Mouse (Mus musculus): ENCODE measurements around the gene Cdk6. TPM values are rescaled to one million over a fixed set of nuclear protein-coding genes. Genes with fewer than 3 reads are reported as not detected.

Gene Cdk6
- total RNA-seq, 2 experiments from 2014 or later: 2.8 to 3.5 TPM

GRCm38 (mm10) chr5:3488146-3488774 lies 147.0 kb downstream of the Cdk6 start:
- DNase-seq: no peak

DNA sequence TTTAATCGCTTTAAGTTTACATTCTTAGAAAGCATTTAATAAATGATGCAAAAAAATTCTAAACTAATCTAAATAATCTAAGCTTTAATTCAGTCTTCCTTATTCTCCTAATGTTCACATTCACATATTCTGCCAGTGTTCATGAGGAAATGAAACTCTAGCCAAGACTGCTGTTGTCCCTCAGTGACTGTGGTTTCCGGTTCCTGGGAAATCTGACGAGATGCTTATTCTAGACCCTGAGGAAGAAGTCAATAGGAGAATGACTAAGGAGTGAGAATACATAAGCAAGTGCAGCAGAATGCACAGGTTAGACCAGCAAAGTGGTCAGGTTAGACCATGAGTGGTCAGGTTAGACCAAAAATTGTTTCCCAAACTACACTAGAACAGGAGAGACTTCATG lies 149.1 kb downstream of the Cdk6 start:
- DNase-seq: no peak

GRCm38 (mm10) chr5:3491084-3491483 lies 149.8 kb downstream of the Cdk6 start:
- DNase-seq: peak; percentile 58

- no peak for DNase-seq
Observed at GRCm38 (mm10) chr5:3491883-3492282, 150.6 kb downstream of the Cdk6 start.

GRCm38 (mm10) chr5:3492776-3493636 lies 151.7 kb downstream of the Cdk6 start:
- DNase-seq: no peak

DNA sequence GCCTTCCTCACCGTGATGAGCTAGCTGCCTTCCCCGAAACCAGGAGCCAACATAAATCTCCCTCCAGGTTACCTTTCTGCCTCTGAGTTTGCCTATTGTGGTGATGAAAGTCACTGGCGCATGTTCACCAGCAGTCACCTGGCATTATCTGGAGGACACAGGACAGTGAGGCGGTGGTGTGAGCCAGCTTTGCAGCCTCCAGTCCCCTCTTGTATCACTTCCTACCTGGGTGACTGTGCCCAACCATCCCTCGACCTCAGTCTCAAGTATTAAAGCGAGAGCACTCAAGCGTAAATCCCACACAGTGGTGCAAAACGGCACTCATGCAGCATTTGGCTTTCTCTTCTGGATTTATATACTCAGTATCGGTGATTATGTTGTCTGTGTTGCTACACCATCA lies 152.7 kb downstream of the Cdk6 start:
- no peak for DNase-seq

DNA sequence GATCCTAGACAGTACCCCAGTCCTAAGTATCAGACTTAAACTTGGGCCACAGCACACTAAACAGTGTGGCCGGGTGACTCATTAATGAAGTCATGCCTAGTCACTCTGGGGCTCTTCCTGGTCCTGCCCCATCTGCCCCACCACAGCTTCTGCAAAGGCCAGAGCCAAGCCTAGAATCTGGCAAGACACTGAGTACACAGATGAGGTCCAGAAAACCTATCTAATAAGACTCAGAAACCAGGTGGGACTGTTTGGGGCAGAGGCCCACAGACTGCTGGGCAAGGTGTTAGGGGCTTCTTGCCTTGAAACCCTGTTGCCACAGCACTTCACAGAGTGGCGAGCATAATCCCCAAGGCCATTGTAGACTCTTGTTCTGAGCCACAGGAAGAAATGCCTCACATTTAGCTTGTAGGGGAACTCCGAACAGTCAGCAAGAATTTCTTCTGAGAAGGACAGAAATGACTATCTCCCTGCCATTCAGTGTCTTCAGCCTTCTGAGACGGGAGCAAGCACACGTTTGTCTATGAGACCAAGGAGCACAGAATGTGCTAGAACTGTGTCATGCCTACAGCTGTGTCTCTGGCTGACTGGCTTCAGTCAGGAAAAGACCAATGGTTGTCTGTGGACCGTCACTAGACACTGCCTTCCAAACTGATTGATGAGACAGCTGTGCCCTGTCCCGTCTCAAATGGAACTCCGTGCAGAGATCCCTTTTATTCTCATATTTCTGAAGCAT lies 153.3 kb downstream of the Cdk6 start:
- no peak for DNase-seq

DNA sequence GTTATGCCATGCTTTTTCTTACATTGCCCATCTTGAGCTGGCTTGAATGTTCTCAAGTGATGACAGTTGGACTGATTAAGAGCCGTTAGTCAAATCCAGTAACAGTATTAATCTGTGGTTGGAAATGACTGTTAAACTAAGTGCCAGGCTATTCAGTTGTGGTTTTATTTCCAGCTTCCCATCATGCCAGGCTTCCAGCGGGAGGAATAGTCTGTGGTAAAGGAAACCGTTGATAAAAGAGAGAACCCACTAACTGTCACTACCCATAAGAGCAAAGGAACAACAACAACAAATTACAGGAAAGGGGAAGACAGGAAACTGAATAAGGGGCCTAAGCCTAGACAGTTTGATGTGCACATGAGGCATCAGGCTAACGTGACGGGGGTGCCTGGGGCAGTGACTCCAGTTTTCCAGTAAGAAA lies 156.2 kb downstream of the Cdk6 start:
- DNase-seq: no peak

DNA sequence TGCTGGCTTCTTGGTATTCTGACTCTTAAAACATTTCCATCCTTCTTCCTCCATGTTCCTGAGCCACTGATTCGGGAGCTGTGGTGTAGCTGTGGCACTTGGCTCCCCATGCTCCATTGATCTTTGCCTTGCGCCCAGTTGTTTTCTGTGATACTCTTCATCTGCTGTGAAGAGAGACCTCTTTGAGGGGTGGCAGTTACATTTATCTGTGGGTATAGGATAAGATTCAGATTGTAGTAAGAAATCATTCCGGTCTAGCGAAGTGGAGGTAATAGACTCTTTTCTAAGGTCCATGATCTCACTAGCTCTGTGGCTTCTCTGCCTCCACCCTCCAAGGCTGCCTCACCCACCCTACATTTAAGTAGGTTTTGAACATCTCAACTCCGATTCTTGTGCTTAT lies 159.0 kb downstream of the Cdk6 start:
- DNase-seq: no peak

DNA sequence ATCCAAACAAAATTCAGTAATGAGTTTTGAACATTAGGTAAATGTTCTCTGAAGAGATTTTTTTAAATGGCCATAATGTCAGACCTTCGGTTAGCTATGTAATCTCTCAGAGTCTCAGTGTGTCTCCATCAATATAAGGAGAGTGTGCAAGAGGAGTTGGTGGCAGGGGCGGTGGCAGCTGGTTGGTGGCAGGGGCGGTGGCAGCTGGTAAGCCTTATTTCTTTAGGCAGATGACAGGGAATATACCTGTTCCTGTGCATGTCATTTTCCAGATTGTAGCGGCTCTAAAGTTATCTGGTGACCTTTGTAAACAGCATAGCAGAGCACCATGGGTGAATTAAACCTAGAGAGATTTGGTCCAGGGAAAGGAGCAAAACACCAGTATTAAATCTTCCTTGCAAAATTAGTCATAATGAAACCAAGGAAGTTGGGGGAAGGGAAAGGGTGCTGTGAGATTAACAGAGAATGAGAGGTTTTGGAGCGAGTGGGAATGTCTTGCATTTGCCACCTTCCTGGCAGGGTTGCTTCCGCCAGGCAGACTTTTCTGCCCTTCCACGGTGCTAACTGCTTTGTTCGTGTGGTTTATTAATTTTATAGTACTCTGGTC lies 159.8 kb downstream of the Cdk6 start:
- no peak for DNase-seq

GRCm38 (mm10) chr5:3501564-3502001 lies 160.3 kb downstream of the Cdk6 start:
- DNase-seq: peak; percentile 16

DNA sequence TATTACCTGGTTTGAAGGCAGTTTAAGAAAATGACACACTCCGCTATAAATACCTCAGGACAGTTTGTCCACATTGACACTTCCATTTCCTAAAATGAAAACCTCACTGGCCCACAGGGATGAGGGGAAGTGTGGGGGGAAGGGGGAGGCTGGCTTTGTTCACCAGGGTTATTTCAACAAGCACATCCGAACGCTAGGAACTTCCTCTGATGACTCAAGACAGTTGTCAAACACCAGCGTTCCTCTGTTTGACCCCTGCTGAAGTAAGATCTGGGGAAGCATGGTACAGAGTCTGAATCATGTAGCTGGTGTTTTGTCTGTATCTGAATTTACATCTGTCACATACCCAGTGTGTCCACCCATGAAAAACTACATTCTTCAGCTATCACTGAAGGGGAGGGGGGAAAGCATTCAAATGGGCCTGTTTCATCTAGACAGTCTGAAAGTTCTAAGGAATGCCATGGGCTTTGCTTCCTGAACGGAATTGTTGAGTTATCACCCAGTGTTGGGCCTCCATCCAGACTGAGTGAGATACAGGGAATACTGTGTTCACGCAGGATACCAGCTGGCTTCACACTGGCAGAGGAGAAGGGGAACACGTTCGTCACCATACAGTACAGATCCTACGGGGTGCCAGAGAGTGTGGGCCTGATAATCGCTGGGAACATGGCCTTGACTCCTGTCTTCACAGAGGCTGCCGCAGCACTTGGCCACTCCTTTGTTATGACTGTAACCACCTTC lies 161.5 kb downstream of the Cdk6 start:
- DNase-seq: peak; percentile 63

- DNase-seq: no peak
Observed at GRCm38 (mm10) chr5:3503373-3503772, 162.1 kb downstream of the Cdk6 start.

DNA sequence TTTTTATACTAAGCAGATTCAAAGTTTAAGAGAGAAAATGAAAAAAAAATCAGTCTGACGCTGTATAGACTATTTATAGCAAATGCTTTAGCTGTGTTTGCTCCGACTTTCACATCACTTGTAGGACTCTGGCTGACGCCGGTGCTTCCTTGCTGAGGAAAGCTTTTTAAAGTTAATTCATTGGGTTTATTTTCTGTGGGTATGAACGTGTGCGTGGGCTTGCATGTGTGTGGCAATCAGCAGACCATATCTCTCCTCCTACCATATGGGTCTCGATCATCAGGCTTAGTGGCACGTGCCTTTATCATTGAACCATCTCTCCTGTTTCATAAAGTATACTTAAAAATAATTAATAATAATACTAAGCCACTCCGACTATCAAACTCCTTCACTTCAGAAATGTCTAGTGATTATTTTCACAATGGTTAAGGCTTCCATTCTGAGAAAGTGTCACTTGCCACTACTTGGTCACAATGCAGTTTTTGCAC lies 162.6 kb downstream of the Cdk6 start:
- DNase-seq: no peak

GRCm38 (mm10) chr5:3504453-3504852 lies 163.2 kb downstream of the Cdk6 start:
- DNase-seq: no peak

GRCm38 (mm10) chr5:3505553-3505952 lies 164.3 kb downstream of the Cdk6 start:
- DNase-seq: no peak

GRCm38 (mm10) chr5:3508480-3509381 lies 167.4 kb downstream of the Cdk6 start:
- no peak for DNase-seq

GRCm38 (mm10) chr5:3509503-3509902 lies 168.2 kb downstream of the Cdk6 start:
- DNase-seq: no peak

DNA sequence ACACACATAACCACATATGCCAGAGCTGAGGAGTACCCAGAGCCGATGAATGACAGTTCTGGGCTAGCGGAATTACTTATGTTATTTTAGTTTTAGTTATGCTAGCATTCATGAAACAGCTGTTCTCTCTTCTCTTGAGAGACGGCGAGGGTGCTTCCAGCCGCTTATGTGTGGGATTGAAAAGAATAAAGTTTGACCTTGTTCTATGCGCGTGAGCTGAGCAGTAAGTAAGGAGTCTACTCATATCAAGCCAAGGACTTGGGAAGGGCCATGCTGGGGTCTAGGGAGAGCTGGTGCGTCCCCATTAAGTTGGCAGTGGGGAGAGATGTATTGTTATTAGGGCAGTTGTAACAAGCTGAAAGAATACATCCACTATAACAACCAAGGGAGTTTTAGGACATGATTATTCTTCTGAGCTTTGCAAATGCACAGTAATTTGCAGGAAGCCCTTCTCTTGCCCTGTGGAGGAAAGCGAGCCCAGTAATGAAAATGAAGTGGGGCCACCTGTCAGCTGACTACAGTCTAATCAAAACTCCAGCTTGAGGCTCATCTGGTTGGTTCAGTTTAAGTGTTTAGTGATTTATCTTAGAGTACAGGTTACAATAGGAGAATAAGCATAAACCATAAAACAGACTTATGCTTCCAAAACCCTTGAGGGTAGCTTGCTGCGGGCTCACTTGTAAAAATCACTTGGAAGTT lies 170.0 kb downstream of the Cdk6 start:
- no peak for DNase-seq

DNA sequence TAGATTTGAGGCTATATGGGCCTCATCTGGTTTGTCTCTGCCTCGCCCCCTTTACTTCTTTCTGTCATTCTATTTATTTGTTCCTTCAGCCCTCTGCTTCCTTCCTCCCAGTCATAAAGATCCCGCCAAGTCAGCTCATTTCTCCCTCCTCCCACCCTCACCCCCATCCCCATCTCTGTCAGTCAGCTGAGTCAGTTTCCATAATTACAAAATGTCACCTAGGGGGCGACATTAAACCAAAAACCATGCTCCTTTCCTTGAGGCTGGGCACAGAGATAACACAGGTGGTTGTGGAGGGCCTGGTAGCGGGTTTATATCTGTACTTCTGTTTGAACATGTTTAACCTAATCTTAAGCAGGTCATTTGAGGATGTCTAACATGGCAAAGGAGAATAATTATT lies 171.3 kb downstream of the Cdk6 start:
- no peak for DNase-seq
